Mouse (Mus musculus): Measurements from ENCODE around the gene Nepro.

Nepro gene

DNA sequence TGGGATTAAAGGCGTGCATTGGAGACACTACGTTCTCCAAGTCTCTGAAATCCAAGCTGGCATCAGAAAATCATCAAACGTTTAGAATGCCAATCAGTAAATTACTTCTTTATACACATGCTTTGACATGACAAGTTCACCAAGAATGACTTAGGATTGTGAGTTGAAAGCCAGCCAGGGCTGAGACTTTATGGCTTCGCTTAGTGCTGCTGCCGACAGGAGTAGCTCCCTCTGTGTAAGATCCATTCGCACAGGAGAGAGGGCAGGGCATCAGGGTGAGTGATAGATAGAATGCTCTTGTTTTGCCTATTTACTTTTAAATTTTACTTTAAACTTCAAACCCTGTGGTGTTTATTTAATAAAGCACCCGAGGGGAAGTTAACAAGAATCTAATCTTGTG lies 43.4 kb downstream of the Nepro start:
- DNase-seq, result no peak

DNA sequence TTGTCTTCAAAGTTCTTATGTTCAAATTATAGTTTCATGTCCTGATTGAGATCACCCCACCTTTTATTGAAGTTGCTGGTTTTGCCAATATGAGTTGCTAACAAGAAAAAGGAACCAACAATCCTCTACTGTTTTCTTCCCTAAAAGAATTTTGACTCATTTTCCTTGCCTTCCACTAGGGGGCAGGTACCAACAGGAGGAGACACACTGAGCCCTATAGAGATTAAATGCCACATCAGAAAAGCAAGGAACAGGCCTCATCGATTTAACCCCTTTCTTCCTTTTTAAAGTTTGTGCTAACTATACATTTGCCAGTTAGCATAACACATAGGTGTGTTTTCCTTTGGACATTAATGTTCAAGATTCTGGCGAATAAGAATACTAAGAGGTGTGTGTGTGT lies 43.9 kb downstream of the Nepro start:
- no peak for DNase-seq

DNA sequence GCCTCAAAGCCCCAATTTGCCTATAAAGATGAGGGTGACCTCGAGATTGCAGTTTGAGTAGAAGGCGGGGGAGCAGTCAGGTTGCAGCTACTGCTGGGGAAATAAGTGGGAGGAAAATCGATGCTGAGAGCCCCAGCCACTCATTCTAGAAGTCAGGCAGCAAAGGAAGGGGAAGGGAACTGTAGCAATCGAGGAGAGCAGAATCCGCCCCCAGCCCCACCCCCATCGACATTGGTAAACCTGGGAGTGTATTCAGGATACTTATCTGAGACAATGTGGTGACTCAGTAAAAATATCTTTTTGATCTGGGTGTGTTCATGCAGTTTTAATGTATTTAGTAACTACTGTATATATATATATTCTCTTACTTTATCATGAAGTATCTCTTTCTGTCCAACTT lies 48.5 kb downstream of the Nepro start:
- no peak for DNase-seq

GRCm38 (mm10) chr16:44773673-44774072 lies 49.6 kb downstream of the Nepro start:
- no peak for DNase-seq

DNA sequence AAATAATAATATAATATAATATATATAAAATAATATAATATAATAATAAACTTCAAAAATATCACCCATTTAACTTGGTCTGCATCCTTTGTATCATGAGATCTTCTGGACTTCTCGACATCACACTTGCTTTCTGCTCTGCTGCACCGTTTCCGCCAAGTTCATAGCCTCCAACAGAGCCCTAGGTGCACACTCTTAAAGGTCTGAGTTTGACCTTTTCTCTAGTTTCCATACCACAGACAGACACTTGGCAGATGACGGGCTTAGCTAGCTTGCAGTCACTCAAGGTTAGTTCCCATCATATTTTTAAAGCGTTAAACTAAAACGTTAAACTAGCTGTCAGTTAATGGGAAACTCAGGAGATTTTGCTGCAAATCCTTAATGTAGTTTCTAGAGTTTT lies 50.1 kb downstream of the Nepro start:
- no peak for DNase-seq

DNA sequence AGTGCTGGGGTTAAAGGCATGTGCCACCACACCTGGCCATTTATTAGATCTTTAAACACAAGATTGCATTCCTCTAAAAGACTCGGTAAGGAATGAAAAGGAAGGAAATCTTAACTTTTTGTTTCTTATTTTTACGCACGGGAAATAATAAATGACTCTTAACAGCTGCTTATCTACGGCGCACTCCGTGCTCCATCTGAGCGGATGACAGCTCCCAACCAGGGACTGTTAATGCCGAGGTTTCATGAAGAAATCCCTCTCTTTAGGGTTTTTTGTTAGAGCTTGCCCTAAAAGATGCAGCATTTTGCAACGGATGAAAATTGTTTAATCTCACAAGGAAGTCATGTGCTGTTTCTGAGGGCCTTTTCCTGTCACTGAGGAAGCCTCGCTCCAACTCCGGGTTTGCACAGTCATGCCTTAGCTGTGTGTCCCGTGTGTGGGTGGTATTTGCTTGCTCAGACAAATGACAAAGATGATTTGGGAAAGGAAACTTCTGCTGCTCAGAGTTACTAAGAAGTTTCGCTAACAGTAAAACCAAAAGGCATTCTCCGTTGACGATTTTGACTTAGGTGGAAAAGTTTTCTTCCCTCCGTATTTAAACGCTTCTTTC lies 54.5 kb downstream of the Nepro start:
- DNase-seq, result peak; percentile 3

DNA sequence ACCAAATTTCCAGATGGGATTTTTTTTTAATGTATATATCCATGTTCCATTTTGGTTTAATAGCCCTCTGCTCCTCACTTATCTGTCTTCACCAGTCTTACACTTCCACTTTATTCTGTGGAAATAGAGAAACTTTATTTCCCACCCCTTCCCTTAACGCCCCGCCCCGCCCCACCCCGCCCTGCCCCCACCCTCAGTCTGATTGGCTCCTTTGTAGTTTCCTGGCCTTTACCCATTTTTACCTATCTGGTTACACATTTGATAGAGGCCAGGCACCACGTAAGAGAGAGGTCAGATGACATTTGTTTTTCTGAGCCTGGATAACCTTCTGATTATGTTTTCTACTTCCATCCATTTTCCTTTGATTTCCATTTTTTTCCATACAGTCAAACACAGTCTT lies 55.4 kb downstream of the Nepro start:
- no peak for DNase-seq

DNA sequence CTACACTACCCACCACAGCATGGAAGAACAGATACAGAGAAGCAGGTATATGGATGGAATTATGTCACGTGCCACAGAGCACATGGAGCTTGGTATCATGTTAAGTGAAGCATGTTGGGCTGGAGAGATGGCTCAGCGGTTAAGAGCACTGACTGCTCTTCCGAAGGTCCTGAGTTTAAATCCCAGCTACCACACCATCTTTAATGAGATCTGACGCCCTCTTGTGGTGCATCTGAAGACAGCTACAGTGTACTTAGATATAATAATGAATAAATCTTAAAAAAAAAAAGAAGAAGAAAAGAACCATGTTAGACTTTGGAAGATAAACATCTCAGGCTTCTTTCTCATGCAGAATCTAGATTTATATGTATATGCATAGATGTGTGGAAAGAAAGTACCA lies 56.6 kb downstream of the Nepro start:
- no peak for DNase-seq

All from kidney, adult 11 months (tissue).